Mouse (Mus musculus) C2C12 (cell line): Measurements from ENCODE around the gene Hcfc2.

Experiments
- CTCF ChIP-seq: IDR thresholded peaks from one replicate; pipeline ENCODE4 v1.5.1; 2011; ENCODE audit not compliant: control insufficient read depth, insufficient read depth, insufficient read length
- MYOD1 ChIP-seq: IDR thresholded peaks from one replicate; pipeline ENCODE4 v1.6.1; 2011; ENCODE audit warnings: low read depth; ENCODE audit not compliant: control insufficient read depth, insufficient read length

- TF ChIP-seq CTCF: no peak
- no peak for TF ChIP-seq MYOD1
Measured at GRCm38 (mm10) chr10:82759706-82760105, 63.7 kb downstream of the Hcfc2 start.
